Mouse (Mus musculus) brain, embryonic 14.5 days (tissue): Measurements from ENCODE around the gene Cpeb3.

Source experiments
- CTCF ChIP-seq: fragments of 200-500 bp; IDR thresholded peaks from 2 replicates; pipeline ENCODE4 v1.5.1; 2012; ENCODE audit warnings: inconsistent platforms, mild to moderate bottlenecking, moderate library complexity, borderline replicate concordance; ENCODE audit not compliant: insufficient read depth, insufficient read length; ENCODE audit errors: extremely low read depth
- POLR2A ChIP-seq: fragments of 200-500 bp; IDR thresholded peaks from 2 replicates; pipeline ENCODE4 v1.6.1; 2012; ENCODE audit warnings: mild to moderate bottlenecking, inconsistent platforms, borderline replicate concordance; ENCODE audit not compliant: poor library complexity, insufficient read depth, insufficient read length, severe bottlenecking; ENCODE audit errors: extremely low read depth

DNA sequence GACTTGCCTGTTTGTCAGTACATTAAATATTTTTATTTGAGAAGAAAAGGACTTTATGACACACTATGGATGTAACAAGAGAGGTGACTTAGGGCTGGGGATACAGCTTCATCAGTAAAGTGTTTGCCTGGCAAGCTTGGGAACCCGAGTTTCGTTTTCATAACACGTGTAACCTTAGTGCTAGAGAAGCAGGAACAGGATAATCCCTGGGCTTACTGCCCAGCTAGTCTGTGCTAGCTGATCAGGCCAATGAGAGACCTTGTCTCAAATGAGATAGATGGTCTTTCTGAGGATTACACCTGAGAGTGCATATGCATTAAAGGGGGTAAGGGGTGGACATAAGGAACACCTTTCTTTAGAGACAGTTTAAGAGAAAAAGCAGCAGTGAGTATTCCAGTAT lies 3.0 kb upstream of the Cpeb3 start:
- TF ChIP-seq CTCF = no peak
- TF ChIP-seq POLR2A = no peak
